Mouse (Mus musculus) kidney, embryonic 15.5 days (tissue): ENCODE results near the gene Ralbp1. TPM values are rescaled to one million over a fixed set of nuclear protein-coding genes. Genes with fewer than 3 reads are reported as not detected.

Experiments used
- ATAC-seq: fragments of 200-750 bp; cut with Nextera tagmentation; replicated peaks from 2 replicates; pipeline ENCODE4 v1.8.0; 2017; ENCODE audit warnings: moderate TSS enrichment; ENCODE audit not compliant: low FRiP score
- H3K27ac ChIP-seq: fragments of 300-500 bp; sonication (generic); 2 replicates; pipeline ENCODE4 v1.5.1; 2015; ENCODE audit warnings: mild to moderate bottlenecking, inconsistent platforms
- H3K27me3 ChIP-seq: fragments of 300-500 bp; sonication (generic); 2 replicates; pipeline ENCODE4 v1.6.1; 2015; ENCODE audit warnings: inconsistent platforms
- H3K36me3 ChIP-seq: fragments of 300-500 bp; sonication (generic); 2 replicates; pipeline ENCODE4 v1.6.1; 2015; ENCODE audit warnings: inconsistent platforms
- H3K4me1 ChIP-seq: fragments of 300-500 bp; sonication (generic); 2 replicates; pipeline ENCODE4 v1.6.1; 2015; ENCODE audit warnings: inconsistent platforms
- H3K4me2 ChIP-seq: fragments of 300-500 bp; sonication (generic); 2 replicates; pipeline ENCODE4 v1.6.1; 2015; ENCODE audit warnings: moderate library complexity, mild to moderate bottlenecking, inconsistent platforms
- H3K4me3 ChIP-seq: fragments of 300-500 bp; sonication (generic); replicated peaks from 2 replicates; pipeline ENCODE4 v1.5.1; 2015; ENCODE audit warnings: mild to moderate bottlenecking, inconsistent platforms
- H3K9ac ChIP-seq: fragments of 300-500 bp; sonication (generic); 2 replicates; pipeline ENCODE4 v1.6.1; 2015; ENCODE audit warnings: mild to moderate bottlenecking, inconsistent platforms
- H3K9me3 ChIP-seq: fragments of 300-500 bp; sonication (generic); replicated peaks from 2 replicates; pipeline ENCODE4 v1.6.1; 2016; ENCODE audit warnings: inconsistent platforms
- WGBS: fragments of 180-500 bp; shearing (Covaris S2); methylation state at CpG from one replicate; pipeline ENCODE4 v1.1.7; 2015; ENCODE audit warnings: mixed read lengths; 5-methylcytosine and 5-hydroxymethylcytosine counted together
- polyA plus RNA-seq: library from polyadenylated mRNA; unstranded; fragments of >200 nt; fragmentation: Nextera tagmentation; extraction: Ambion mirVana; gene quantifications from 2 replicates; pipeline ENCODE4 v1.2.1, GENCODE M21; 2015

The Ralbp1 gene
- polyA plus RNA-seq, 1 experiment from 2014 or later: 70.2 TPM

- no peaks in the 10 kb centered on the region for H3K9me3 ChIP-seq
- no peak for ATAC-seq
- no peaks in the 10 kb centered on the region for H3K36me3 ChIP-seq
- no peaks in the 10 kb centered on the region for H3K27me3 ChIP-seq
- H3K4me1 ChIP-seq: peaks cover 34% of the 10 kb centered on the region
- H3K27ac ChIP-seq: peak overlapping the region; percentile 100
- 55% methylated on average over 9 of the region's 9 CpGs for WGBS
- H3K4me2 ChIP-seq: peak overlapping the region; percentile 95
- H3K4me3 ChIP-seq: peak overlapping the region; percentile 89
- H3K9ac ChIP-seq: no peak overlapping the region
Observed at GRCm38 (mm10) chr17:65886571-65886970, 973 bp upstream of the Ralbp1 start.

- H3K27ac ChIP-seq: peak overlapping the region; percentile 100
- no peaks in the 10 kb centered on the region for H3K27me3 ChIP-seq
- H3K4me2 ChIP-seq: peak overlapping the region; percentile 95
- peak overlapping the region; percentile 70 for H3K9ac ChIP-seq
- ATAC-seq: no peak
- no peaks in the 10 kb centered on the region for H3K9me3 ChIP-seq
- peaks cover 38% of the 10 kb centered on the region for H3K4me1 ChIP-seq
- no peaks in the 10 kb centered on the region for H3K36me3 ChIP-seq
- WGBS: under 1% methylated on average over 11 of the region's 11 CpGs
- peak overlapping the region; percentile 89 for H3K4me3 ChIP-seq
Observed at GRCm38 (mm10) chr17:65885398-65885696, 251 bp downstream of the Ralbp1 start.

- Histone ChIP-seq H3K4me3 (peak overlapping the region; percentile 89), H3K9ac (peak overlapping the region; percentile 70), H3K36me3 (no peaks in the 10 kb centered on the region), H3K9me3 (no peaks in the 10 kb centered on the region), H3K4me1 (peaks cover 38% of the 10 kb centered on the region), H3K4me2 (peak overlapping the region; percentile 95), H3K27me3 (no peaks in the 10 kb centered on the region), H3K27ac (peak overlapping the region; percentile 100)
- ATAC-seq: peak; percentile 99
- WGBS: under 1% methylated on average over 67 of the region's 67 CpGs
Observed at GRCm38 (mm10) chr17:65884691-65885397, 754 bp downstream of the Ralbp1 start.

GRCm38 (mm10) chr17:65884061-65884669 lies 1.4 kb downstream of the Ralbp1 start:
- H3K27ac ChIP-seq: peak overlapping the region; percentile 100
- H3K9me3 ChIP-seq: no peaks in the 10 kb centered on the region
- no peaks in the 10 kb centered on the region for H3K27me3 ChIP-seq
- H3K4me3 ChIP-seq: peak overlapping the region; percentile 89
- H3K9ac ChIP-seq: peak overlapping the region; percentile 70
- ATAC-seq: peak; percentile 31
- H3K4me1 ChIP-seq: peaks cover 38% of the 10 kb centered on the region
- H3K4me2 ChIP-seq: peak overlapping the region; percentile 95
- no peaks in the 10 kb centered on the region for H3K36me3 ChIP-seq
- whole genome bisulfite sequencing: under 1% methylated on average over 56 of the region's 56 CpGs

GRCm38 (mm10) chr17:65877026-65877425 lies 8.6 kb downstream of the Ralbp1 start:
- H3K27ac ChIP-seq: no peak overlapping the region
- H3K4me3 ChIP-seq: no peak overlapping the region
- WGBS: 55% methylated on average over 6 of the region's 6 CpGs
- no peaks in the 10 kb centered on the region for H3K27me3 ChIP-seq
- H3K9me3 ChIP-seq: no peaks in the 10 kb centered on the region
- H3K36me3 ChIP-seq: no peaks in the 10 kb centered on the region
- peaks cover 23% of the 10 kb centered on the region for H3K4me1 ChIP-seq
- ATAC-seq: no peak
- no peak overlapping the region for H3K4me2 ChIP-seq
- no peak overlapping the region for H3K9ac ChIP-seq

GRCm38 (mm10) chr17:65873834-65874233 lies 11.8 kb downstream of the Ralbp1 start:
- H3K27ac ChIP-seq: no peak overlapping the region
- H3K9me3 ChIP-seq: no peaks in the 10 kb centered on the region
- no peak overlapping the region for H3K4me3 ChIP-seq
- H3K36me3 ChIP-seq: no peaks in the 10 kb centered on the region
- no peak for ATAC-seq
- WGBS: 93% methylated on average over 11 of the region's 11 CpGs
- no peak overlapping the region for H3K9ac ChIP-seq
- no peak overlapping the region for H3K4me2 ChIP-seq
- no peaks in the 10 kb centered on the region for H3K27me3 ChIP-seq
- peaks cover 18% of the 10 kb centered on the region for H3K4me1 ChIP-seq

- no peak for ATAC-seq
- WGBS: 80% methylated on average over 4 of the region's 4 CpGs
- peaks cover 18% of the 10 kb centered on the region for H3K4me1 ChIP-seq
- H3K27ac ChIP-seq: no peak overlapping the region
- no peak overlapping the region for H3K9ac ChIP-seq
- H3K4me3 ChIP-seq: no peak overlapping the region
- no peak overlapping the region for H3K4me2 ChIP-seq
- H3K9me3 ChIP-seq: no peaks in the 10 kb centered on the region
- H3K36me3 ChIP-seq: no peaks in the 10 kb centered on the region
- H3K27me3 ChIP-seq: no peaks in the 10 kb centered on the region
Observed at GRCm38 (mm10) chr17:65873156-65873555, 12.4 kb downstream of the Ralbp1 start.

GRCm38 (mm10) chr17:65872652-65873051 lies 12.9 kb downstream of the Ralbp1 start:
- WGBS: 45% methylated on average over 6 of the region's 6 CpGs

GRCm38 (mm10) chr17:65872051-65872450 lies 13.5 kb downstream of the Ralbp1 start:
- peaks cover 15% of the 10 kb centered on the region for H3K4me1 ChIP-seq
- H3K4me2 ChIP-seq: no peak overlapping the region
- H3K9me3 ChIP-seq: no peaks in the 10 kb centered on the region
- no peak overlapping the region for H3K9ac ChIP-seq
- no peak overlapping the region for H3K27ac ChIP-seq
- peaks cover 7% of the 10 kb centered on the region; the same call in 1 of the 2 replicates for H3K36me3 ChIP-seq
- no peaks in the 10 kb centered on the region for H3K27me3 ChIP-seq
- no peak for ATAC-seq
- WGBS: 41% methylated on average over 6 of the region's 6 CpGs
- no peak overlapping the region for H3K4me3 ChIP-seq

More at GRCm38 (mm10) chr17:65872652-65873051, 12.9 kb downstream of the Ralbp1 start:
- no peak overlapping the region for H3K4me3 ChIP-seq
- H3K36me3 ChIP-seq: peaks cover 2% of the 10 kb centered on the region; the same call in 1 of the 2 replicates
- ATAC-seq: peak; percentile 55; the same call in 1 of the 2 replicates
- H3K4me2 ChIP-seq: no peak overlapping the region
- H3K27ac ChIP-seq: no peak overlapping the region
- H3K9me3 ChIP-seq: no peaks in the 10 kb centered on the region
- H3K27me3 ChIP-seq: no peaks in the 10 kb centered on the region
- no peak overlapping the region for H3K9ac ChIP-seq
- peaks cover 18% of the 10 kb centered on the region for H3K4me1 ChIP-seq

- no peaks in the 10 kb centered on the region for H3K9me3 ChIP-seq
- H3K9ac ChIP-seq: no peak overlapping the region
- no peaks in the 10 kb centered on the region for H3K27me3 ChIP-seq
- no peak overlapping the region for H3K27ac ChIP-seq
- H3K4me3 ChIP-seq: no peak overlapping the region
- 30% methylated on average over 5 of the region's 5 CpGs for WGBS
- H3K4me1 ChIP-seq: peaks cover 15% of the 10 kb centered on the region
- ATAC-seq: no peak
- no peak overlapping the region for H3K4me2 ChIP-seq
- peaks cover 11% of the 10 kb centered on the region; the same call in 1 of the 2 replicates for H3K36me3 ChIP-seq
Observed at GRCm38 (mm10) chr17:65871641-65872041, 14.0 kb downstream of the Ralbp1 start.

- Histone ChIP-seq H3K4me3 (no peak overlapping the region), H3K4me2 (no peak overlapping the region), H3K4me1 (peaks cover 15% of the 10 kb centered on the region), H3K9ac (no peak overlapping the region), H3K9me3 (no peaks in the 10 kb centered on the region), H3K27me3 (no peaks in the 10 kb centered on the region), H3K36me3 (peaks cover 14% of the 10 kb centered on the region; the same call in 1 of the 2 replicates), H3K27ac (no peak overlapping the region)
- ATAC-seq: no peak
- 36% methylated on average over 4 of the region's 4 CpGs for WGBS
Observed at GRCm38 (mm10) chr17:65870146-65870545, 15.5 kb downstream of the Ralbp1 start.

- peaks cover 15% of the 10 kb centered on the region for H3K4me1 ChIP-seq
- WGBS: 90% methylated on average over 10 of the region's 10 CpGs
Observed at GRCm38 (mm10) chr17:65869720-65870119, 15.9 kb downstream of the Ralbp1 start.

More at GRCm38 (mm10) chr17:65869720-65870119, 15.9 kb downstream of the Ralbp1 start:
- H3K9ac ChIP-seq: no peak overlapping the region
- no peak overlapping the region for H3K4me2 ChIP-seq
- H3K36me3 ChIP-seq: peaks cover 14% of the 10 kb centered on the region; the same call in 1 of the 2 replicates
- no peaks in the 10 kb centered on the region for H3K9me3 ChIP-seq
- no peaks in the 10 kb centered on the region for H3K27me3 ChIP-seq
- ATAC-seq: no peak
- no peak overlapping the region for H3K4me3 ChIP-seq
- H3K27ac ChIP-seq: no peak overlapping the region
